Mouse (Mus musculus): ENCODE data around the gene Defa2.
"Not testable (repeated sequence)": the region's sequence is repeated elsewhere in the genome, so short reads cannot be mapped to it uniquely, and the experiment has no call there.

Defa2 gene

DNA sequence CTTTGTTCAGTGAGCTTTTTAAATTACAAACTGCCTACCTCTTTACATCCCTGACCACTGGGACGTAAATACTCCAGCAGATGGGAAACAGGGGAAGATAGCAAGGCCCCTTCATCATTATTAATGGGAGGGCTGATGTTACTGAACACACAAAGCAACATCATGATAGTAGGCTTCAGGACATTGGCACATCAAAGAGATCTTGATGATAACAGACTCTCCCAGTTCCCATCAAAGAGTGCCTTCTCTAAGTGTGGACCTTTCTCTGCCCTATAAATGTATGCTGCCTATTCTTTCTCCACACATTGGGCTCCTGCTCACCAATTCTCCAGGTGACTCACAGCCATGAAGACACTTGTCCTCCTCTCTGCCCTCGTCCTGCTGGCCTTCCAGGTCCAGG is at the start of gene Defa2:
TSS of gene Defa2 (plus strand) at position 301 of the 400 bp plus-strand sequence.
- DNase-seq (ENCODE audit: low spot score in 2 of 2): not testable (repeated sequence)

DNA sequence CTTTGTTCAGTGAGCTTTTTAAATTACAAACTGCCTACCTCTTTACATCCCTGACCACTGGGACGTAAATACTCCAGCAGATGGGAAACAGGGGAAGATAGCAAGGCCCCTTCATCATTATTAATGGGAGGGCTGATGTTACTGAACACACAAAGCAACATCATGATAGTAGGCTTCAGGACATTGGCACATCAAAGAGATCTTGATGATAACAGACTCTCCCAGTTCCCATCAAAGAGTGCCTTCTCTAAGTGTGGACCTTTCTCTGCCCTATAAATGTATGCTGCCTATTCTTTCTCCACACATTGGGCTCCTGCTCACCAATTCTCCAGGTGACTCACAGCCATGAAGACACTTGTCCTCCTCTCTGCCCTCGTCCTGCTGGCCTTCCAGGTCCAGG is 13.2 kb downstream of the Defa2 start, which contains the start of gene Defa33:
TSS of gene Defa33 (plus strand) at position 301 of the 400 bp plus-strand sequence.
- DNase-seq (ENCODE audit: low spot score in 2 of 2): not testable (repeated sequence)

DNA sequence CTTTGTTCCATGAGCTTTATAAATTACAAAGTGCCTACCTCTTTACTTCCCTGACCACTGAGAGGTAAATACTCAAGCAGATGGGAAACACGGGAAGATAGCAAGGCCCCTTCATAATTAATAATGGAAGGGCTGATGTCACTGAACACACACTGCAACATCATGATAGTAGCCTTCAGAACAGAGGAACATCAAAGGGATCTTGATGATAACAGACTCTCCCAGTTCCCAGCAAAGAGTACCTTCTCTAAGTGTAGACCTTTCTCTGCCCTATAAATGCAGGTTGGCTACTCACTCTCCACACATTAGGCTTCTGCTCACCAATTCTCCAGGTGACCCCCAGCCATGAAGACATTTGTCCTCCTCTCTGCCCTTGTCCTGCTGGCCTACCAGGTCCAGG is 48.8 kb downstream of the Defa2 start, which contains the start of gene Defa36:
TSS of gene Defa36 (plus strand) at position 301 of the 400 bp plus-strand sequence.
- DNase-seq (ENCODE audit: low spot score in 2 of 2): not testable (repeated sequence)

All from heart, adult 9 months (tissue).